Mouse (Mus musculus): ENCODE results near the gene Sh3pxd2b. TPM values are rescaled to one million over a fixed set of nuclear protein-coding genes. Genes with fewer than 3 reads are reported as not detected.

Gene Sh3pxd2b
- polyA plus RNA-seq, 1 experiment, result 0.02 TPM

- peaks cover 54% of the 10 kb centered on the region for H3K27me3 ChIP-seq (ENCODE audit: control insufficient read depth)
- H3K4me1 ChIP-seq (ENCODE audit: control insufficient read depth), result peaks cover 18% of the 10 kb centered on the region
- no peaks in the 10 kb centered on the region for H3K36me3 ChIP-seq (ENCODE audit: control insufficient read depth)
- no peak for TF ChIP-seq TAL1 (IDR thresholded peaks at IDR 0.05; ENCODE audit: low read length)
- TF ChIP-seq GATA1 (IDR thresholded peaks at IDR 0.05; ENCODE audit: low read length), result no peak
- no peak overlapping the region for H3K4me3 ChIP-seq (replicated peaks)
- H3K9me3 ChIP-seq (ENCODE audit: control insufficient read depth, low read length), result no peaks in the 10 kb centered on the region
These were observed 1.8 kb downstream of the Sh3pxd2b start for GRCm38 (mm10) chr11:32349284-32349953.

GRCm38 (mm10) chr11:32352946-32353345 lies 5.3 kb downstream of the Sh3pxd2b start:
- Histone ChIP-seq H3K36me3 (ENCODE audit: control insufficient read depth) (no peaks in the 10 kb centered on the region), H3K4me3 (replicated peaks) (no peak overlapping the region), H3K9me3 (ENCODE audit: control insufficient read depth, low read length) (no peaks in the 10 kb centered on the region), H3K4me1 (ENCODE audit: control insufficient read depth) (peaks cover 16% of the 10 kb centered on the region), H3K27me3 (ENCODE audit: control insufficient read depth) (peaks cover 18% of the 10 kb centered on the region)
- TF ChIP-seq GATA1 (IDR thresholded peaks at IDR 0.05; ENCODE audit: low read length), result no peak
- no peak for TF ChIP-seq TAL1 (IDR thresholded peaks at IDR 0.05; ENCODE audit: low read length)

GRCm38 (mm10) chr11:32355377-32355776 lies 7.8 kb downstream of the Sh3pxd2b start:
- H3K9me3 ChIP-seq (ENCODE audit: control insufficient read depth, low read length), result no peaks in the 10 kb centered on the region
- peaks cover 16% of the 10 kb centered on the region for H3K4me1 ChIP-seq (ENCODE audit: control insufficient read depth)
- no peak overlapping the region for H3K4me3 ChIP-seq (replicated peaks)
- H3K27me3 ChIP-seq (ENCODE audit: control insufficient read depth), result no peaks in the 10 kb centered on the region
- no peak for TF ChIP-seq GATA1 (IDR thresholded peaks at IDR 0.05; ENCODE audit: low read length)
- no peak for TF ChIP-seq TAL1 (IDR thresholded peaks at IDR 0.05; ENCODE audit: low read length)
- H3K36me3 ChIP-seq (ENCODE audit: control insufficient read depth), result no peaks in the 10 kb centered on the region

GRCm38 (mm10) chr11:32357686-32358085 lies 10.1 kb downstream of the Sh3pxd2b start:
- no peak overlapping the region for H3K4me3 ChIP-seq (replicated peaks)
- H3K4me1 ChIP-seq (ENCODE audit: control insufficient read depth), result peaks cover 33% of the 10 kb centered on the region
- no peak for TF ChIP-seq GATA1 (IDR thresholded peaks at IDR 0.05; ENCODE audit: low read length)
- no peak for TF ChIP-seq TAL1 (IDR thresholded peaks at IDR 0.05; ENCODE audit: low read length)
- H3K27me3 ChIP-seq (ENCODE audit: control insufficient read depth), result no peaks in the 10 kb centered on the region
- H3K9me3 ChIP-seq (ENCODE audit: control insufficient read depth, low read length), result no peaks in the 10 kb centered on the region
- no peaks in the 10 kb centered on the region for H3K36me3 ChIP-seq (ENCODE audit: control insufficient read depth)

GRCm38 (mm10) chr11:32358399-32358798 lies 10.8 kb downstream of the Sh3pxd2b start:
- Histone ChIP-seq H3K4me3 (replicated peaks) (no peak overlapping the region), H3K9me3 (ENCODE audit: control insufficient read depth, low read length) (no peaks in the 10 kb centered on the region), H3K27me3 (ENCODE audit: control insufficient read depth) (no peaks in the 10 kb centered on the region), H3K4me1 (ENCODE audit: control insufficient read depth) (peaks cover 40% of the 10 kb centered on the region), H3K36me3 (ENCODE audit: control insufficient read depth) (no peaks in the 10 kb centered on the region)
- TF ChIP-seq TAL1 (IDR thresholded peaks at IDR 0.05; ENCODE audit: low read length) (no peak), GATA1 (IDR thresholded peaks at IDR 0.05; ENCODE audit: low read length) (no peak)

GRCm38 (mm10) chr11:32359566-32359965 lies 11.9 kb downstream of the Sh3pxd2b start:
- Histone ChIP-seq H3K27me3 (ENCODE audit: control insufficient read depth) (no peaks in the 10 kb centered on the region), H3K4me1 (ENCODE audit: control insufficient read depth) (peaks cover 42% of the 10 kb centered on the region), H3K4me3 (replicated peaks) (no peak overlapping the region), H3K9me3 (ENCODE audit: control insufficient read depth, low read length) (no peaks in the 10 kb centered on the region), H3K36me3 (ENCODE audit: control insufficient read depth) (no peaks in the 10 kb centered on the region)
- no peak for TF ChIP-seq TAL1 (IDR thresholded peaks at IDR 0.05; ENCODE audit: low read length)
- TF ChIP-seq GATA1 (IDR thresholded peaks at IDR 0.05; ENCODE audit: low read length), result no peak

GRCm38 (mm10) chr11:32361774-32362173 lies 14.2 kb downstream of the Sh3pxd2b start:
- Histone ChIP-seq H3K27me3 (ENCODE audit: control insufficient read depth) (no peaks in the 10 kb centered on the region), H3K9me3 (ENCODE audit: control insufficient read depth, low read length) (no peaks in the 10 kb centered on the region), H3K4me3 (replicated peaks) (no peak overlapping the region), H3K36me3 (ENCODE audit: control insufficient read depth) (no peaks in the 10 kb centered on the region), H3K4me1 (ENCODE audit: control insufficient read depth) (peaks cover 42% of the 10 kb centered on the region)
- TF ChIP-seq GATA1 (IDR thresholded peaks at IDR 0.05; ENCODE audit: low read length) (no peak), TAL1 (IDR thresholded peaks at IDR 0.05; ENCODE audit: low read length) (no peak)

- no peaks in the 10 kb centered on the region for H3K9me3 ChIP-seq (ENCODE audit: control insufficient read depth, low read length)
- TF ChIP-seq GATA1 (IDR thresholded peaks at IDR 0.05; ENCODE audit: low read length) (no peak), TAL1 (IDR thresholded peaks at IDR 0.05; ENCODE audit: low read length) (no peak)
These were observed 15.6 kb downstream of the Sh3pxd2b start for GRCm38 (mm10) chr11:32363188-32363587.

GRCm38 (mm10) chr11:32363610-32364220 lies 16.1 kb downstream of the Sh3pxd2b start:
- peaks cover 33% of the 10 kb centered on the region for H3K4me1 ChIP-seq (ENCODE audit: control insufficient read depth)
- H3K4me3 ChIP-seq (replicated peaks), result no peak overlapping the region
- no peaks in the 10 kb centered on the region for H3K9me3 ChIP-seq (ENCODE audit: control insufficient read depth, low read length)
- H3K27me3 ChIP-seq (ENCODE audit: control insufficient read depth), result no peaks in the 10 kb centered on the region
- no peaks in the 10 kb centered on the region for H3K36me3 ChIP-seq (ENCODE audit: control insufficient read depth)
- no peak for TF ChIP-seq GATA1 (IDR thresholded peaks at IDR 0.05; ENCODE audit: low read length)
- no peak for TF ChIP-seq TAL1 (IDR thresholded peaks at IDR 0.05; ENCODE audit: low read length)

More at GRCm38 (mm10) chr11:32363188-32363587, 15.6 kb downstream of the Sh3pxd2b start:
- peaks cover 35% of the 10 kb centered on the region for H3K4me1 ChIP-seq (ENCODE audit: control insufficient read depth)
- H3K4me3 ChIP-seq (replicated peaks), result no peak overlapping the region
- H3K36me3 ChIP-seq (ENCODE audit: control insufficient read depth), result no peaks in the 10 kb centered on the region
- H3K27me3 ChIP-seq (ENCODE audit: control insufficient read depth), result no peaks in the 10 kb centered on the region

Data from erythroblast, embryonic 14.5 days (primary cell).